Mouse (Mus musculus) kidney, adult 8-10 months (tissue): ENCODE data around the gene Mettl7b.

Experiments
- DNase-seq, 2 experiments: peaks; one replicate each; pipeline ENCODE4 v3.0.0; 2022

The Mettl7b gene

DNA sequence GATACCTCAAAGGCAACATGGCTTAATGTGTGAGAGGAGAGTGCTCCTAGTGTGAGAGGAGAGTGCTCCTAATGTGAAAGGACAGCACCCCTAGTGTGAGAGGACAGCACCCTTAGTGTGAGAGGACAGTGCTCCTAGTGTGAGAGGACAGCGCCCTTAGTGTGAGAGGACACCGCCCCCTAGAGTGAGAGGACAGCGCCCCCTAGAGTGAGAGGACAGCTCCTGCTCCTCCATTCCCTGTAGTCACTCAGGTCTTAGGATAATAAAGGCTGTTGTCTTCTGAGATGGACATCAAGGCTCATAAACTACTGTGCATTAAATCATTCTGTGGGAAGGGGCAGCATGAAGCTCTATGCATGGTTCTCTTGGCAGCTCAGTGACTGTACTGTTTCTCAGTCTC lies 15.1 kb downstream of the Mettl7b start:
- peak; percentile 42 to 65 for DNase-seq

DNA sequence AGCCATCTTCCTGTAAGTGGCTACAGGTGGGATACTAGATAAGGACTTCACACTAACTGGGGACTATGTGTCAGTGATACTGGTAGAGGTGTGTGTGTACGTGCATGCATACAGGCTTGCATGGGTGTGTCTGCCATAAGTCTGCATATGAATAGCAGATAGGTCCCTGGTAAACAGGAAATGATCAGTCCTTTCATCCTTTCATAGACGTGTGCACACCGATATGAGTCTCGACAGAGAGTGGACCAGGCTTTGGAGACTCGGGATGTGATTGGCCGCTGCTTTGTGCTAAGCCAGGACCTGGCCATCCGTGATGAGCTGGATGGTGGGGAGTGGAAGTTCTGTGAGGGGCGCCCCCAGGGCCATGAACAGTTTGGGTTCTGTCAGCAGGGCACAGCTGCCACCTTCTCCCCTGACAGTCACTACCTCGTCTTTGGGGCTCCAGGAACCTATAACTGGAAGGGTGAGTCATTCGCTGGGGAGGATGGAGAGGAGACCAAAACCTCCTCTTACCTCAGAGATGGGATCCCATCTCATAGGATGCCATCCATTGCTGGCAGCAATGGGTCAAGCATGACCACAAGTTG lies 20.2 kb downstream of the Mettl7b start:
- no peak for DNase-seq

DNA sequence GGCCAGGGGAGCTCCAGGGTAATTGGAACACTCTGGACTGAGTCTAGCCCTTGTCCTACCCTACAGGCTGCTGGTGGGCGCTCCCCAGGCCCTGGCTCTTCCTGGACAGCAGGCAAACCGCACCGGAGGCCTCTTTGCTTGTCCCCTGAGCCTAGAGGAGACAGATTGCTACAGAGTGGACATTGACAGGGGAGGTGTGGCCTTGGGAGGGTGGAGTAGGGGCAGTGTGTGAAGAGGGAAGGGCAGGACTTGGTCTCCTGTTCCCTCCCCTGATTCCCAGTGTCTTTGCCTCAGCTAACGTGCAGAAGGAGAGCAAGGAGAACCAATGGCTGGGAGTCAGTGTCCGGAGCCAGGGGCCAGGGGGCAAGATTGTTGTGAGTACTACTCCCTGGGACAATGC lies 21.8 kb downstream of the Mettl7b start:
- peak; percentile 41 to 56 for DNase-seq

DNA sequence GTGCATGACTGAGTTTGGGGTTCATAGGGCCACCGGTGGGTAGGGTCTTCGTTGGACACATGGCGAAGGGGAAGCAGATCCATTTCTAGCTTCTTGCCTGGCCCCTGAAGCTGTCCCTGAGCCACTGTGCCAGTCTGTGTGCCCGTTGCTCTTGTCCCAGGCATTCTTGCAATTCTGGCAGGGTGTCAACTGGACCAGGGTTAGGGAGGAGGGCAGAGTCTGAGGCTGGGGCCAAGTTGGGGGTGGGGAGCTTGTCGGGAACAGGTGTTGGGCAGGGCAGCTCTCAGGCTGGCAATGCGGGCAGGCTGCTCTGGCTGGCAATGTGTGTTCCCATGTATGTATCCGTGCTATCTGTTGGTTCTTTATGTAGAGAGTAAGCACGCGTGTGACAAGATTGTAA lies 22.3 kb downstream of the Mettl7b start:
- DNase-seq: peak; percentile 92 to 93

DNA sequence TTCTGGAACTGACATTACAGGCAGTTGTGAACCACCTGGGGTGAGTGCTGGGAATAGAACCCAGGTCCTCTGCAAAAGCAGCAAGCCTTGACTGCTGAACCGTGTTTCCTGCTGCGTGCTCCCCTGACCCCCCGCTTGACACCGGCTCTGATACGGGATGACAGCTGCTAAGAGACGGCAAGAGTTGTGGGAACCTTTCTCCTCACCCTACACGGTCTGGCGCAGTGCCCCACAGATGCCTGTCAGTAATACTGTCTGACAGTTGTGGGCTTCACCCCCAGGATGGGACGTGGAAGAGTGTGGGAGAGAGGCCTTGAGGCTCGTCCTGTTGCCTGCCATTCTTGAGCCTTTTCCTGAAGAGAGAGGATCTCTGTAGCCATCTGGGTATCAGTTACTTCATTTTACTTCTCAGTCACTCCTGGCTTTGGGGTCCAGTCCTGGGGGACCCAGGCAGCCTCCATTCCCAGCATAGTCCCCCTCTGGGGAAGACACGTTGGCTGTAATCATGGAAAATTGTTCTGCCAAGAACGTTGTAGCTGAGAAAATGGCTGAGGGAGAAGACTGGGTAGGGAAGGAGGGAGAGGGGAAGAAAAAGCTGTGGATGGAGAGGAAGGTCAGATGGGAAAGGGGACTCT lies 22.9 kb downstream of the Mettl7b start:
- no peak for DNase-seq

DNA sequence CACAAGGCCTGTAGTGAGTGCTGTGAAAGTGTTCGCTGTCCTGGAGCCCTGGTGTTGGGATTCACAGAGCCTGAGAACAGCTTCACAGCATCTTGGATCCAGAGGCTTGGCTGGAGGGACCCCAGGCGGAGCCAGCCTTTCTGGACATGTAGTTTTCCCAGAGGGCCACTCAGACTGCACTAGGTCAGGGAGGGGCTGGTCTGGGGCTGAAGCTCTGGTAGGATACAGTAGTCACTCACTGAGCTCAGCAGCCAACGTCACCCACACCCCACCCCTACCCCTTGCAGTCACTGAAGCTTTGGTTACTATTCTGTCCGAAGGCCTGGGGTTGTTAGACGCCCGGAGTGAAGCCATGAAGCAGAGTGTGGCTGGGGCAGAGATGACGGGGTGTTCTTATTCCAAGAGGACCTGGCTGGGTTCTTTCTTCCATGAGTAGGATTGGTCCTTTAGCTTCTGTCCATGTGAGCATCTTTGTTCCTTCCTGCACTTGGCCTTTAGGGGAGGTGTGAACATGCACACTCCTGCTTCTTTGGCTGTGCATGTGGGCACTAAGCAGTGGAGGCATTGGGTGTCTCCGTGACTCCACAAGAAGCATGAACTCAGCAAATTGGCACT lies 24.9 kb downstream of the Mettl7b start:
- DNase-seq: no peak

DNA sequence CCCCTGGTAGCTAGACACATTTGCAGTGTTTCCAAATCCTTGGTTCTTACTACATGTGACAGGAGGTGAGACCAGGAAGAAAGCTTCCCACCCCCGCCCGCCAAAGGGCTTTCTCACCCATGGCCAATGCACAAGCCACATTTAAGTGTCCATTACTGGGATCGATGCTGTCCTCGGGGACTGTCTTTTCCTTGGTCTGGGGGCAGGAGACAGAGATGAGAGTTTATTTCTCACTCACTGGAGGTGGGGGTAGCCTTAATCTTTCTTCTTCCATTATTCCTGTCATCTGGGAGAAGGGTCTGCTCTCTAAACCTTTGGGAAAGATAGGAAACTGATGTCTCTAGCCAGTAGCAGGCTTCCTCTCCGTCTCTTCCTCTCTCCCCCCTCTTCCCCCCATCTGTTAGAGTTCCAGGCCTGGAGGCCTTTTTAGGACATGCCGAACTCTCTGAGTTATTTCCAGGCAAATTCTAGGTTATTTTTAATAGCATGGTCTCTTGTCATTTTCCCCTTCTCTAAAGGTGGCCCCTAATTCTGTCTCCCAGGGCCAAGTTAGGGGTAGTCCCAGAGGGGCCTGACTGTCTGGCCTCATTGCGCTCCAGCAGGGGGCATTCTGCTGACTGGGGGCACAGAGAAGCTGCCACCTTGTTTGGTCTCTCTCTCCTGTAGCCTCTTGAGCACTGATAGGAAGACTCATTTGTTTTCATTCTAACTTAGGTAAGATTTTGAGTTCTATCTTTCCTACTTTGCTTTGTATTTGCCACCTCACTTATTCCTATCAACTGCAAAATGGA lies 25.6 kb downstream of the Mettl7b start:
- no peak for DNase-seq

DNA sequence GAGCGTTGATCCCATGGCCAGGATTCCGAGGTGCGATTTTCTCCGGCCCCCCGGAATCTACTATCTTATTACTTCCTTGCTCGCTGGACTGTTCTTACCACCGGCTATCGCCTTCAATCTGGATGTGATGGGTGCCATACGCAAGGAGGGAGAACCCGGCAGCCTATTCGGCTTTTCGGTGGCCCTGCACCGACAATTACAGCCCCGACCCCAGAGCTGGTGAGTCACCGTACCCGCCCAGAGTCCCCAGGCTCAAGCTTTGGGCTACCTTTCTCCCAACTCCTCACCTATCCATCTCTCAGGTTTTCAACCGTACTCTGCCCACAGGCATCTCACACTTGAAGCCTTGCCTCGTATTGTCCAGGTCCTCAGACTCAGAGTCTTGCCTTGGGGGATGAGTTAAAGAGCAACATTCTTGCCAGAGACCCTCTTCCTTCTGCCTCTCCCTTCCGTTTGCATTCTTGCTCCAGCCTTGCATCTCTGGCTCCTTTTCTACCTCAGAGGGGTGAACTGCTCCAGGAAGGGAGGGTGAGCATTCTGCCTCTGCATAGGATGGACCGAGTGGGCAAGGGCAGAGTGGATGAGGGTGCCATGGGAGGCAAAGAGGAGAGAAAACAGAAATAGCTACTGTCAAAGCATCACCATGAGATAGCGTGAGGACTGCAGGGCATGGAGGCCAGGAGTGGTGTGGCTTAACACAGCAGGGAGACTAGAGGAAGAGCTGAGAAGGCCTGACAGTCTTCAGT lies 26.6 kb downstream of the Mettl7b start:
- DNase-seq: no peak

DNA sequence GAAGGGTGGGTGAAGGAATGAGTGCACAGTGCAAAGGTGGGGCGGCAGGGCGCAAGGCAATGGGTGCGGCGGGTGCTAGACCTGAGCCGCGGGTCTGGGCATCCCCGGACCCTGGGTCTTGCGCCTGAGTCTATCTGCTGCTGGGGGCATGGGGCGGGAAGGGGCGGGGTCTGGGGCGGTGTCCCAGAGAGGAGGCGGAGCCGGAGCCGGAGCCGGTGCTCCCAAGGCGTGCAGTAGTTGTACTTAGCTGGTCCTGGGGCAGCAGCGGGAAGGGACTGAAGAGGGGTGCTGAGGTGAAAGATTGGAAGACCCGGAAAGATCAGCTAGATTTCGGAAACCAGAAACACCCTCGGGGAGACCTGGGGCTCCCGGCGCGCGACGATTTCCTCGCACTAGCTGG lies 27.2 kb downstream of the Mettl7b start, which contains the start of gene Itga7:
TSS of gene Itga7 (plus strand) at position 245 of the 400 bp plus-strand sequence.
- DNase-seq: peak in 1 of 2 experiments; percentile 40

DNA sequence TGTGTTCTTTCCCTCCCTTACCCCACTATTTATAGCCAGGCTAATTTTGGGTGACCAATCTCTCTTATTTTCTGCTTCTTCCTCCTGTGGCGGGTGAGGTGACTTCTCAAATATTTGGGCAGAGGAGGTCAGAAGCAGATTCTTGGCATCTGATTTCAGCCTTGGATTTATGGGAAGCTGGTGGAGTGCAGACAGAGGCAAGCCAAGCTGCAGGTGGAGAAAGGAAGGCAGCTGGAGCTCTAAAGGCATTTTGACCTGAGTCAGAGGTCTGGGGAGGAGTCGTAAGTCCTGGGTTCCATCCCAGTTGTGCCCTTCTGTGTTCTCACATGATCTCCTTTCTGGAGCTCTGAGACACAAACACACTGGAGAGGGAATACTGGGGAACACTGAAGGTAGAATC lies 29.3 kb downstream of the Mettl7b start:
- DNase-seq: no peak

DNA sequence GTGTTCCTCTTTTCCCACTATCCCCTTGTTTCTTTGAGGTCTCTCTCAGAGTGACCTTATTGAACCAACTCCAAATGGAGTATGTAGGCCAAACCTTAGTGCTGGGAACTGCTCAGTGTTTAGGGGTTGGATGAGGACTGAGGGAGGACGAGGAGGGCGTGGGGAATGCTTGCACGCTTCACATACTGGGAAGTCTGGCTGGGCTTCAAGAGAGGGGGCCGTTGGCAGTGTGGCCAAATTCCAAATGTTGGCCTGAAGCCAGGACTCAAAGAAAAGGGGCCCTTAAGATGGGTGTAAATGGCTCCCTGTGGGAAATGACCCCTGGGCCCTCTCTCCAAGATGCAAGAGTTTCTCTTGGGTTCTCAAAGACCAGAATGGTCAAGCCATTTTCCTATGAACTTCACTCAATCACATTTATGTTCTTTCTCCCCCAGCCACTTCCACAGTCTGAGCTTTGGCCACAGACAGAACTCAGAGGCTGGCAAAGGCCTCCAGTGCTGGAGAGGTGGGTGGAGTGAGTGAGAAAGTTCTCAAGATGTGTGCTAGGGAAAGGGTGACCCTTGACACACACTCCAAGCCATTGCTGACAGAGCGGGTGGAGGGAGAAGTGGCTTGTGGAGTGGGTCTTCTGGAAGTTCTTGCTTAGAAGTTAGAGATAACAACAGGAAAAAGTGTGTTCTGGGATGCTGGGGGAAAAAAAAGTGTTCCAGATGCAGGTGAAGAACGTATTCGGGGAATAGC lies 31.0 kb downstream of the Mettl7b start:
- no peak for DNase-seq

DNA sequence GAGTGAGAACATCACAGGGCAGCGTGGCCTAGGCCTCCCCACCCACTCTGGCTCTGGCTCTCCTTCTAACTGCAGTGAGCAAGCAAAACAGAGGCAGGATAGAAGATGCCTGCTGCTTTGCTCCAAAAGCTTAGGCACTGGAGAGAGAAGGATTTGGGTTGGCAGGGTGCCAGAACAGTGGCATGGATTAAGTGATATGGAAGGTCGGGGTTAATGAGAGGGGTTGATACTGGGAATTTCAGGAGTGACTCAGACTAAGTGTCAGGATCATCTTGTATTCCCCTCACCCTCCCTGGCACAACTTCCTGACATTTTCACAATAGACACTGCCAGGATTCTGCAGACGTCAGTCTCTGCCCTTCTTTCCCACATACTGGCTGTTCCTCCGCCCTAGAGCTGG lies 32.4 kb downstream of the Mettl7b start:
- no peak for DNase-seq

DNA sequence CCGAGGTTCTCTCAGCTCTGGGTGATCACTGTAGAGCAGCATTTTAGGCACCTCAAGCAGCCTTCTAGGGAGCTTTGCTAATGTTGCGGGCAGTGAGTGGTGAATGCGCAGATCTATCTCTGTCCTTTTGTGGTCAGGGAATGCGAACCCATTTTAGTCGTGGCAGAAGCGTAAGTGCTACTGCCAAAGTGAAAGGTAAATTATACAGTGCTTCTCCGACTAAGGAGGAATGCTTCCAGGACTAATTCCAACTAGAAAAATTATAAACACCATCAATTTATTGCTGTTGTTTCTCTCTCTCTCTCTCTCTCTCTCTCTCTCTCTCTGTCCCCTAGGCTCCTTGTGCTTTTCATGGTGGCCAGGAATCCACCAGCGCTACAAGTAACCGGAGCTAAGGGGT lies 36.9 kb downstream of the Mettl7b start, which contains the start of gene Bloc1s1:
TSS of gene Bloc1s1 (minus strand) at position 101 of the 400 bp plus-strand sequence.
- DNase-seq: no peak

DNA sequence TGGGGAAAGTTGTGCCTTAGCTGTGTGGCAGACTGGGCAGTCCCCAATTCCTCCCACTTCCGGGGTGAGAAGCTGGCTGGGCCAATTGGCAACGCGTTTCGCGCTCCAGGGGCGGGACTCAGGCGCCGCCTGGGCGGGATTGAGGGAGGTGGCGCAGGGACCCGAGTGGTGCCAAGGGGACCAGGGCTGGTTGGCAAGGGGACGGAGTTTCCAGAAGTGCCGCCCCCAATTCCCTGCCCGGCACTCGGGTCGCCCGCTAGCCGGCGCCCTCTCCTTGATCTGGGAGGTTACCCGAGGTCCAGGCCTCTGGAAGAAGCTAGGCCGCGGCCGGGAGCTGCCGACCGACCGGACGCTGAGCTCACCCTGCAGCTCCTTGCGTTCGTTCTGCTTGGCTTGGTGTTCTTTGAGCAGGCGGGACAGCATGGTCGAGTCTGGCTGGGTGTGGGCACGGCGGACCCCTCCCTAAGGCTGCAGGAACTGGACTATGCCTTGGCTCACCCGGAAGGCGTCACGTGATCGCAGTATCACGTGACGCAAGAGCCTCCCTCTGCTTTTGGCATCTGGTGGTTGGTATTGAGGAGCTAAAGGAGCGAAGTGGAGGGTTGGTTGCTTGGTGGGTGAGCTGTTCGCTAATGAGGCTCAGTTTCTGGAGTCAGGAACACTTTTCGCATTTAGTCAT lies 37.6 kb downstream of the Mettl7b start:
- peak; percentile 97 for DNase-seq

DNA sequence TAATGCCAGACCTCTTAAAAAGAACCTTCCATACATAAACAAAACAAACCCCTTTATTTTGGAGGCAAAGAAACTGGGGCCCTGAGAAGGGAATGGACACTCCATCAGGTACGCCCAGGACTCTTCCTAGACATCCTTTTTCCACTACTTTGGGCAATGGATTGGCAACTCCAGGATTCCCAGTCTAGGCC lies 38.1 kb downstream of the Mettl7b start, which contains the start of gene Rdh5:
TSS of gene Rdh5 (minus strand) at position 67 of the 191 bp plus-strand sequence.
- no peak for DNase-seq

DNA sequence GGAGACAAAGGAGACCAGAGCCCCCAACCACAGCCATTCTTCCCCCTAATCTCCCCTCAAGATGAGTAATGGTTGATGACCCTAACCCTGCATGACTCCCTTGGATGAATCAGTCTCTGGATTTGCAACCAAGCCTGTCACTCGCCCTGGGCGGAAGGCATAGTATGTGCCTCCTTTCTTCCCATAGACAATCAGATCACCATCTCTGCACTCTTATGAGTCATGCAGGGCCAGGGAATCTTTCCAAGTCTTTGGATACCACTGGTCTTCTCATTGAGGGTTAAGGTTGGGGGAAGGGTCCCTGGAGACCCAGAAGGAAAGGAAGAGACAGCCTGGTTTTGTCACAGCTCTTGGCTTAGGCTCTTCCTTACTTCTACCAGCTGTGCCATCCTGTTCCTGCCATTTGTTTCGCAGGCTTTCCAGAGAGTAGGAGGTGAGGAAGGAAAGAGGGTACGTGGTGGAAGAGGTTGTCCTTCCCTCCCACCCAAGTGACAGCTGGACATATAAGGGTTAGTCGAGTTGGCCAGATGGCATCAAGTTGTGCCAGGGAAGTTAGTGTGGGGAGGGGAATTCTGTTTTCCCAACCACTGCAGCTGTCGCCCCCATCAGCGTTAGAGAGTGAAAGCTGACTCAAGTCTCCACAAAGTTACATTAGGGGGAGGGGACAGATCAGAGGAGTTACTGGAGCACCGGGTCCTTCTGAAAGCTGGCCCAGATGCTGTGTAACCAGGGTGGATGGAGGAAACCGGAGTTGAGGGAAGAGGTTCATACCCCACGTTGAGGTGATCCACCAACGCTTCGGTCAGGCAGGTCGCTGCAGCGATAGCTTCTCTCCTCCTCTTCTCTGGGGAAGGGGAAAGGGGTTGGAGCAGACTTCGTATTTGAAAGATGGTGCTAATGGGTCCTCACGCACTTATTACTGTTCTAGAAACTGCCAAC lies 38.6 kb downstream of the Mettl7b start:
- DNase-seq: no peak

DNA sequence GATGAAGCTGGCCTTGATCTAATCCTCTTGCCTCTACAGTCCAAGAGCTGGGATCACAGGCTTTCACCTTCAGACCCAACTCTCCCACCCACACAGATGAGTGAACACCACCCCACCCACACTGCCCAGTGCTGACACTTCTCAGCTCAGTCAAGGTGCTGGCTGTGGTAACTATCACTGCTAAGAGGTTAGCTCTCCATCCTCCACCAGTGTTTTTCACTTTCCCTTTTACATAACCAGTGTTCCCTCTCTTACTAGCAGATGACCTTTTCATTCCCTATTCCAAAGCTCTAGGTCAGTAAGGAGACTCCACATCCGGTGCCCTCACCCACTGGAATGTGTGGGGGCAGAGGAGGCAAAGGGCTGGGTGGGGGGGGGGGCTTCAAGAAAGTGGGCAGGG lies 39.5 kb downstream of the Mettl7b start:
- DNase-seq: no peak

DNA sequence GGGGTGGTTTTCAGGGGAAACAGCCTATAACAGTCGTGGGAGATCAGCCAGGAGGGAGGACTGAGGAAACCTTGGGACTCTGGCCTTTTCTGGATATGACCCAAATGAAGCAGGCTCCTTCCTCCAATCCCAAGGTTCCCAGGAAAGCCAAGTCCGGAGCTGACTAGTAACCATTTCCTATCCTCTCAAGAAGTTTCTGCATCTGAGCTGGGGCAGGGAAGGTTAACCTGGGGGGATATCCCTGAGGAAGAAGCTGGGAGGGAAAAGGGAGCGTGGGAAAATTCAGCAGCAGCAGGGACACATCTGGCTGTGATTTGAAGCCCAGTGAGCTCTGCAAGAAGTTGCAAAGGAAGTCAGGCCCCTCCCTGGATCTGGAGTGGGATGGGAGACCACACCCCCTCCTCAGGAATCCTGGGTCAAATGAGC lies 40.0 kb downstream of the Mettl7b start:
- DNase-seq: peak; percentile 53 to 77

DNA sequence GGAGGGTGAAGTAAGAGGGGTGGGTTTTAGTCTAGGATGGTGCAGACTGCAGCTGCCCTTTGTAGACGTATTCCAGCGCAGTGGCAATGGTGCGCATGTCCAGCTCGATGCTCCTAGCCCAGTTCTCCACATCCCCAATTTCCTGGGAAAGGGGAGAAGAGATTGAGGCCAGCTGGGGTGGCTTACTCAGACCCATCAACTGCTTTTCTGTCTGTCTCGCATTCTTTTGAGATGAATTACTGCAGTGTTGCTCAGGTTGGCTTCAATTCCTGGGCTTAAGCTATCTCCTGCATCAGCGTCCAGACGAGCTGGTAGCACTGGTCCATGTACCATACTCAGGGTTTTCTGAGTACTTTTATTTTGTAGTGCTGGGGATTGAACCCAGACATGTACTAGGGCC lies 40.8 kb downstream of the Mettl7b start:
- no peak for DNase-seq

DNA sequence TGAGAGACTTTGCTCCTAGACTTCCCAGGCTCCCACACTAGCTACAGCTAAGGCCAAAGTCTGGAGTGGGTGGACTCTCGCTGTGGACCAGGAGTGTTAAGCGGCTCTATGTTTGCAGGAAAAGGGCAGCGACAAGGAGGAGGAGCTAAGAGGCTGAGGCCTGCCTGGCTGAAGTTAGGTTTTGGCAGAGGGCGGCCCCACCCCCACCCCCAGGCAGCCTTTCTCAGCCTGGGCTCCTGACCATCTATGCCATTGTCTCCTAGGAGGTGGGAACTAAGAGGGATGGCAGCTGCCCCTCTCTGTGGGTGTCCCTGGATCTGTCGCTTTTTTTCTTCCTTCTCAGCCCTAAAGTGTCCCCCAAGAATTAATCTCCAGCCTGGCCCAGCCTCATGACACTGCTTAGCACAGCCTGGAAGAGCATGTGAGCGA lies 41.6 kb downstream of the Mettl7b start:
- DNase-seq: peak; percentile 83 to 90

DNA sequence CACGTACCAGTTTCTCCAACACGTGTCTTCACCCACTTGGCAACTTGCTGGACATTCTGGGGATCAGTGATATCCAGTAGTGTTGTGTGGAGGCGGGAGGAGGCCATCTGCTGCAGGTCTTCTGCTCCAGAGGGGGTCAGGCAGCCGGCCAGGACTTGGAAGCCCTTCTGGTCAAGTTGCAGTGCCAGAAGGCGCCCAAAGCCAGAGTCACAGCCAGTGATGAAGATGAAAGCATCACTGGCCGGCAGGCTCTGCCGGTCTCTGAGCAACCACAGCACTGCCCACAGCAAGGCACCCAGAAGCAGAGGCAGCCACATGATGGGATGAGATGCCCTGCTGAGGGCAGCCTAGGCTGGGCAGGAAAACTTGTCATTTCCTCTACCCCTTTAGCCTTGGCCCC lies 42.5 kb downstream of the Mettl7b start:
- peak; percentile 58 to 63 for DNase-seq
